Mouse (Mus musculus) midbrain, embryonic 16.5 days (tissue): ENCODE results near the gene Spns3. TPM values are rescaled to one million over a fixed set of nuclear protein-coding genes. Genes with fewer than 3 reads are reported as not detected.
A peak's percentile ranks its signal among the peaks of the same experiment; 100 is the strongest.

Source experiments
- ATAC-seq: fragments of 200-750 bp; cut with Nextera tagmentation; 2 replicates; pipeline ENCODE4 v1.8.0; 2017; ENCODE audit warnings: moderate TSS enrichment
- H3K27ac ChIP-seq: fragments of 300-500 bp; sonication (generic); 2 replicates; pipeline ENCODE4 v1.5.1; 2014; ENCODE audit warnings: mild to moderate bottlenecking, low read length, mixed read lengths
- H3K27me3 ChIP-seq: fragments of 300-500 bp; sonication (generic); 2 replicates; pipeline ENCODE4 v1.6.1; 2014; ENCODE audit warnings: low read depth, low read length, mixed read lengths; ENCODE audit not compliant: control insufficient read depth, insufficient read depth
- H3K36me3 ChIP-seq: fragments of 300-500 bp; sonication (generic); 2 replicates; pipeline ENCODE4 v1.6.1; 2014; ENCODE audit warnings: mild to moderate bottlenecking, low read length, moderate library complexity, mixed read lengths; ENCODE audit not compliant: control insufficient read depth, insufficient read depth
- H3K4me1 ChIP-seq: fragments of 300-500 bp; sonication (generic); 2 replicates; pipeline ENCODE4 v1.6.1; 2014; ENCODE audit warnings: mild to moderate bottlenecking, low read length, mixed read lengths; ENCODE audit not compliant: control insufficient read depth, insufficient read depth
- H3K4me2 ChIP-seq: fragments of 300-500 bp; sonication (generic); 2 replicates; pipeline ENCODE4 v1.6.1; 2014; ENCODE audit warnings: mild to moderate bottlenecking, low read length, mixed read lengths
- H3K4me3 ChIP-seq: fragments of 300-500 bp; sonication (generic); 2 replicates; pipeline ENCODE4 v1.5.1; 2014; ENCODE audit warnings: low read depth, mild to moderate bottlenecking, low read length, moderate library complexity, mixed read lengths
- H3K9ac ChIP-seq: fragments of 300-500 bp; sonication (generic); 2 replicates; pipeline ENCODE4 v1.6.1; 2014; ENCODE audit warnings: low read depth, low read length, mixed read lengths
- H3K9me3 ChIP-seq: fragments of 300-500 bp; sonication (generic); replicated peaks from 2 replicates; pipeline ENCODE4 v1.6.1; 2014; ENCODE audit warnings: mild to moderate bottlenecking, low read length, mixed read lengths; ENCODE audit not compliant: control insufficient read depth, poor library complexity, severe bottlenecking
- WGBS: fragments of 180-500 bp; shearing (Covaris S2); extraction: QIAGEN DNeasy Blood & Tissue Kit; methylation state at CpG from one replicate; pipeline ENCODE4 v1.1.7; 2014; 5-methylcytosine and 5-hydroxymethylcytosine counted together
- polyA plus RNA-seq: library from polyadenylated mRNA; unstranded; fragments of >200 nt; fragmentation: Nextera tagmentation; extraction: Ambion mirVana; gene quantifications from 2 replicates; pipeline ENCODE4 v1.2.1, GENCODE M21; 2015

Gene Spns3
- polyA plus RNA-seq, 1 experiment from 2014 or later: not detected

DNA sequence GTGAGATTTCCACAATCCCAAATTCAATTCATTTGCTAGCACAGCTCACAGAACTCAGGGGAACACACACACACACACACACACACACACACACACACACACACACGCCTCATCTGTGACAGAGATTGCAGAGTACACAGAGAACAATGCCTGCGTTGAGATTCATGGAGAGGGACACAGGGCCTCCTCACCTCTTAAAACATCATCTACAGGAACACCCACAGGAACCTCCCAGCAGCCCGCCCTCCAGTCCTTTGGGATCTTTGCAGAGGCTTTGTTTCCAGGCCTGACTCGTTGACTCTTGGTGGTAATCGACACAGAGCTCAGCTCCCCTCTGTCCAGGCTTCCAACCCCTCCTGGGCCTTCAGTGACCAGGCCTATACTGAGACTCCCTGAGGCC, 73.1 kb downstream of the Spns3 start:
- no peak overlapping the region for H3K9ac ChIP-seq
- no peak for ATAC-seq
- H3K4me2 ChIP-seq: no peak overlapping the region

DNA sequence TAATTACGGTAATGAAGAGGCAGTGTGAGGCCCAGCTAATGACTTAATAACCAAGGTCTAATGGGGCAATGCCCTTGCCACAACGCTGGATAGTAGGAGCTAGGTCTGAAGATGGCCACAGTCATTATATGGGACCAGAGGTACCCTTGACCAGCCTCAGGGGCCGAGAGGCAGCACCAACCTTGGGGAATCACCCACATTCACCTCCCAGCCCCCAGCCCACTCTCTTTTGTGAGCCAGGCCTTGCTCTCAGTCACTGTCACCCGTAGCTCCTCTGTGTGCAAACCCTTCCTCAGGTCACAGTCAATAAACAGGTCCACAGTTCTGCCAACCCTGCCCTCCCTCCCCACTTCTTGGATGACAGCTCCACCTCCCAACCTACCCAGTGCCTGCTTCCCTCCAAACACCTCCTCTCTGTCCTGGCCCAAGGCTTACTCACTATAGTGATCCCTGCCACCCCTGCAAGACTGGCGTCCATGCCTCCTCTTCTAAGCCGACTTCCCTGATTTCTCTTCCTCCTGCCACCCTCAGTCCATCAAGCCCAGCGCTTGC, 74.2 kb downstream of the Spns3 start:
- H3K4me2 ChIP-seq: no peak overlapping the region
- no peak for ATAC-seq
- no peak overlapping the region for H3K27ac ChIP-seq
- no peaks in the 10 kb centered on the region for H3K9me3 ChIP-seq
- no peaks in the 10 kb centered on the region for H3K27me3 ChIP-seq
- H3K4me3 ChIP-seq: no peak overlapping the region
- 0 out of 2 replicates have a peak, but pooled peaks cover 6% of the 10 kb centered on the region for H3K4me1 ChIP-seq
- 0 out of 2 replicates have a peak, but pooled peaks cover 4% of the 10 kb centered on the region for H3K36me3 ChIP-seq
- WGBS: 82% methylated on average over 7 of the region's 7 CpGs
- no peak overlapping the region for H3K9ac ChIP-seq

More for the DNA sequence above, 73.1 kb downstream of the Spns3 start:
- no peaks in the 10 kb centered on the region for H3K27me3 ChIP-seq
- H3K27ac ChIP-seq: no peak overlapping the region
- no peak overlapping the region for H3K4me3 ChIP-seq
- H3K9me3 ChIP-seq: no peaks in the 10 kb centered on the region
- WGBS: 33% methylated on average over 5 of the region's 5 CpGs
- 0 out of 2 replicates have a peak, but pooled peaks cover 6% of the 10 kb centered on the region for H3K4me1 ChIP-seq
- 0 out of 2 replicates have a peak, but pooled peaks cover 4% of the 10 kb centered on the region for H3K36me3 ChIP-seq

DNA sequence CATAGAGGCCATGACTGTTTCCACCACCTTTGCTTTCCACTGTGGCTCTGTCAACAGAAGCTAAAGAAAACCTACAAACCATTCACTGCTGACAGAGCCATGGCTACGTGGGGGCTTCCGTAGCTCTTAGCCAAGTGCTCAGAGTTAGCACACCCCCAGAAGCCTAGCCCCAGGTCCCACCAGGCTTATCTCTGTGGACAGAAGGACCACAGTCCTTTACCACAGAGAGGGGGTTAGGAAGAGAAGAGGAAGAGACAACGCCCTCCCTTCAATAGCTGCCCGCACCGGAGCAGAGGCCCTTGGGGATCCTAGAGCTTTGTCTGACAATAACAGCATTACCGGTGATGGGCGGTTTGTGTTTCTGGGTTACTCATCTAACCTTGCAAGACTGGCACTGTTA, 74.9 kb downstream of the Spns3 start:
- ATAC-seq: no peak
- WGBS: 77% methylated on average over 7 of the region's 7 CpGs
- Histone ChIP-seq H3K9me3 (no peaks in the 10 kb centered on the region), H3K27ac (no peak overlapping the region), H3K27me3 (no peaks in the 10 kb centered on the region), H3K4me2 (no peak overlapping the region), H3K36me3 (0 out of 2 replicates have a peak, but pooled peaks cover 4% of the 10 kb centered on the region), H3K9ac (no peak overlapping the region), H3K4me3 (no peak overlapping the region), H3K4me1 (0 out of 2 replicates have a peak, but pooled peaks cover 6% of the 10 kb centered on the region)

DNA sequence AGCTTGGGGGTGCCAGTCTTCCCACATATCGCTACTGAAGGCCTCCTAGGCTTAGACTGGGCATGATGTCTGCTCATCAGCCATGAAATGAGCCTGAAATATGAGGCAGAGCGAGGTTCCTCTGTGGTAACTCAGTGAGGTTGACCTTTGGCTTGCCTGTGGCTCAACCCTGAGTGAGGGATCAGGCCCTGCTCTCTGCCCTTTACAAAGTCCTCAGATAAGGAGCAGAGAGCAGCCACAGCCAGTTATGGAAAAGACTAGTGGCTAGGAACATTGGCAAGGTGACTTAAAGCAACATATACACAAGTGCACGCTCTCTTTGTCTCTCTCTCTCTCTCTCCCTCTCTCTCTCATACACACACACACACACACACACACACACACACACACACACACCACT, 75.4 kb downstream of the Spns3 start:
- WGBS: 91% methylated on average over 3 of the region's 3 CpGs
- no peaks in the 10 kb centered on the region for H3K9me3 ChIP-seq

DNA sequence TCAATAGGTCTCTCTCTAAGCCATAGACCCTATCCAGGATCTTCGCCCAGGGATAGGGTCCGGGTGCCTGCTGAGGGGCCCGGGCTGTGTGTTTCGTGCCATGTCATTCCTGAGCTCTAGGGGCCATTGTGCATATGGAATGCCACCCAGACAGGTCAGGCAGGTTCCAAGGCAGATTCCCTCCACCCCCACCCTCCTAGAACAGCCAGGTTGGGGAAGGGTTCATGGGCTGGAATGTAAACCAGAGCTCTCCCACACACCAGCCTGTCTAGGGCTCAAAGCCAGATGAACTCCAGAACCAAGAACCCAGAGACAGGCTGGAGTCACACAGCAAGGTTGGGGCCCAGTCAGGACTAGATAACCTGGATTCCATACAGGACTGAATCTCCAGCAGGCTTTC, 76.8 kb downstream of the Spns3 start:
- H3K27ac ChIP-seq: no peak overlapping the region
- no peaks in the 10 kb centered on the region for H3K27me3 ChIP-seq
- no peak for ATAC-seq
- no peaks in the 10 kb centered on the region for H3K9me3 ChIP-seq
- H3K4me1 ChIP-seq: peaks cover 9% of the 10 kb centered on the region; the same call in 1 of the 2 replicates
- H3K4me2 ChIP-seq: no peak overlapping the region
- 0 out of 2 replicates have a peak, but pooled peaks cover 4% of the 10 kb centered on the region for H3K36me3 ChIP-seq
- H3K9ac ChIP-seq: no peak overlapping the region
- H3K4me3 ChIP-seq: no peak overlapping the region
- 95% methylated on average over 4 of the region's 4 CpGs for WGBS

More for the DNA sequence above, 75.4 kb downstream of the Spns3 start:
- Histone ChIP-seq H3K27ac (no peak overlapping the region), H3K4me3 (no peak overlapping the region), H3K4me2 (no peak overlapping the region), H3K4me1 (0 out of 2 replicates have a peak, but pooled peaks cover 6% of the 10 kb centered on the region), H3K9ac (no peak overlapping the region), H3K36me3 (0 out of 2 replicates have a peak, but pooled peaks cover 4% of the 10 kb centered on the region), H3K27me3 (no peaks in the 10 kb centered on the region)
- ATAC-seq: no peak

DNA sequence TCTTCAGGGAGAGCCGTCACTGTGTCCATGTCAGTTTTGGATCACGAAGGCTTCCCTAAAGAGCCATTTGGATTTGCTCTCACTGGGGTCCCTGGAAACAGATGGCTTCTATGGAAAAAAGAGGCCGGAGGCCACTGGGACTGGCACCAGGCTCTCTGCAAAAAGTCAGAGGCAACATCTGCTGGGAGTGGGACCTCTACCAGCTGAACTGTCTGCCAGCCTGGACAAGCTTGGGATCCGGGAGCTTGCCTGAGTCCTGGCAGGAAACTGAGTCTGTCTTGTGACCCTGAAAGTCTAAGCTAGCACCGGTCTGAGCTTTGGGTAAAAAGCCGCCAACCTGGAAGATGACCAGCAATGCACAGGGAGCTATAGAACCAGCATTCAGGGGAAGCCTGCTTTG, 78.9 kb downstream of the Spns3 start:
- 80% methylated on average over 6 of the region's 6 CpGs for WGBS
- no peak overlapping the region for H3K4me2 ChIP-seq
- no peak overlapping the region for H3K9ac ChIP-seq
- no peaks in the 10 kb centered on the region for H3K9me3 ChIP-seq
- H3K4me3 ChIP-seq: no peak overlapping the region
- H3K27ac ChIP-seq: no peak overlapping the region
- 0 out of 2 replicates have a peak, but pooled peaks cover 4% of the 10 kb centered on the region for H3K36me3 ChIP-seq
- ATAC-seq: no peak
- peaks cover 3% of the 10 kb centered on the region; the same call in 1 of the 2 replicates for H3K4me1 ChIP-seq
- H3K27me3 ChIP-seq: no peaks in the 10 kb centered on the region

DNA sequence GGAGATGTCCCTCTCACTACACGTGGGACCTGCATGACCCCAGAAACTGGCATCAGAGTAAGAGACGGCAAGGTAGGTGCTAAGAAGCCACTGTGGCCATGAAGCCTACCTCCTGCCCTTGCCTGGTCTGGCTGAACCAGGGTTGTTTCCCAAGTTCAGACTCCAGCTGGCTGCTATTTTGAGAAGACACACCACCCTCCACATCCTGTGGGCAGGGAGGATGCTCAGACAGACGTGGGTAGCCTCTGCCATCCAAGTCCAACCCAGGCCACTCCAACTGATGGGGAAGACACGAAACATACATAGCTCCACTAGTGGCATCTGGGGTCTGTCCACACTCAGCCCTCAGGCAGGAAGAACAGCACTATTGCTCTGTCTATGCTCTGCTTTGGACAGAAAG, 80.3 kb downstream of the Spns3 start:
- Histone ChIP-seq H3K9ac (no peak overlapping the region), H3K36me3 (0 out of 2 replicates have a peak, but pooled peaks cover 4% of the 10 kb centered on the region), H3K4me2 (no peak overlapping the region), H3K4me1 (peaks cover 3% of the 10 kb centered on the region; the same call in 1 of the 2 replicates), H3K9me3 (no peaks in the 10 kb centered on the region), H3K27me3 (no peaks in the 10 kb centered on the region), H3K4me3 (no peak overlapping the region), H3K27ac (no peak overlapping the region)
- 68% methylated on average over 4 of the region's 4 CpGs for WGBS
- no peak for ATAC-seq

DNA sequence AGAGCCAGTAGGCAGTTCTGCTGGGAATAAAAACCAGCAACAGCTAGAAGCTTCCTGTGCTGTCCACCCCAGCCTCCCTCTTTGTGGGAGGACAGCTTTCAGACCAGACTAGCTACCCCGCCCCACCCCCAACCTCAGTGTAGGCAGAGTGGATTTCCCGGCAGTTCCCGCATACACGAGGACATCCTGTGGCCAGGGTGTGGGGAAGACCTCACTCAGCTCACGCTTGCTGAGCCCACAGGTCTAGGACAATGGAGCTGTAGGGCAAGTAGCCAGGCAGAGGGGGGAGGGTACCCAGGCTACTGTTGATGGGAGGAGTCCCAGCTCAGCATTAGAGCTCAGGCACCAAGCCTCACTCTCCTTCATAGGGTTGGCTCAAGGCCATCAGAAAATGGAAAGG, 81.1 kb downstream of the Spns3 start:
- H3K27me3 ChIP-seq: no peaks in the 10 kb centered on the region
- 26% methylated on average over 5 of the region's 5 CpGs for WGBS
- H3K4me3 ChIP-seq: no peak overlapping the region
- 0 out of 2 replicates have a peak, but pooled peaks cover 4% of the 10 kb centered on the region for H3K36me3 ChIP-seq
- H3K27ac ChIP-seq: no peak overlapping the region
- H3K9ac ChIP-seq: no peak overlapping the region
- H3K4me1 ChIP-seq: peaks cover 3% of the 10 kb centered on the region; the same call in 1 of the 2 replicates
- no peak overlapping the region for H3K4me2 ChIP-seq
- no peaks in the 10 kb centered on the region for H3K9me3 ChIP-seq
- no peak for ATAC-seq

DNA sequence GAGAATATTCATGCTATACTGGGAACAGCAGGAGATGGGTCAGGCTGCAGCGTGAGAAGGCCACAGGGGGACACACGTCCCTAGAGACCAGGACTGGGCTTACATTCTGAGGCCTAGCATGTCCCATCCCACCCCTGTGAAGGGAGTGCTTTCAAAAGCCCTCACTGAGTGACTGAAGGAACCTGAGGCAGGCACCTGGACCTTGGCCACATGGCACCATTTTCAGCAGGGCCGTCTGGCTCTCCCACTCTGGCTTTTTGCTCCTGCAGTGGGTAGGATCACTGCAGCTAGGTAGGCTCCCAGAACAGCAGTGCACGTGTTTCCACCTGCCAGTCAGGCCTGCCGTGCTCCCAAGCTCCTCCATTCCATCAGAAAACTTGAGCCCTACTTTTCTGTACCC, 81.8 kb downstream of the Spns3 start:
- 75% methylated on average over 5 of the region's 5 CpGs for WGBS

More for the DNA sequence above, 81.8 kb downstream of the Spns3 start:
- peaks cover 5% of the 10 kb centered on the region; the same call in 1 of the 2 replicates for H3K36me3 ChIP-seq
- H3K9me3 ChIP-seq: no peaks in the 10 kb centered on the region
- H3K27me3 ChIP-seq: no peaks in the 10 kb centered on the region
- no peak overlapping the region for H3K4me3 ChIP-seq
- H3K4me2 ChIP-seq: no peak overlapping the region
- no peak for ATAC-seq
- H3K9ac ChIP-seq: no peak overlapping the region
- 0 out of 2 replicates have a peak overlapping the region, but pooled peaks have one; percentile 20 for H3K27ac ChIP-seq
- peaks cover 3% of the 10 kb centered on the region; the same call in 1 of the 2 replicates for H3K4me1 ChIP-seq
